Mouse (Mus musculus) gastrocnemius, adult 2 months (tissue): ENCODE data around the gene Rtraf. TPM values are rescaled to one million over a fixed set of nuclear protein-coding genes. Genes with fewer than 3 reads are reported as not detected.
A peak's percentile ranks its signal among the peaks of the same experiment; 100 is the strongest.

ENCODE experiments used
- DNase-seq: peaks from one replicate; pipeline ENCODE4 v3.0.0; 2022
- H3K27ac ChIP-seq: fragments of 200-600 bp; 2 replicates; pipeline ENCODE4 v1.8.1; 2022; ENCODE audit warnings: mild to moderate bottlenecking
- H3K4me3 ChIP-seq: fragments of 200-600 bp; 2 replicates; pipeline ENCODE4 v1.8.1; 2022; ENCODE audit warnings: mild to moderate bottlenecking, moderate library complexity
- CTCF ChIP-seq: fragments of 200-600 bp; IDR thresholded peaks from 2 replicates; pipeline ENCODE4 v1.8.1; 2022; ENCODE audit warnings: antibody characterized with exemption, mild to moderate bottlenecking, moderate library complexity
- intact Hi-C: fragments of 180-260 bp; cut with DNase I; formaldehyde crosslinking; loops from one replicate; pipeline ENCODE4 v1.15.1; 2025
- total RNA-seq, 2 experiments: library from RNA; stranded (reverse); gene quantifications; 2 replicates each; pipeline ENCODE4 v1.2.3; 2021

Rtraf gene
- total RNA-seq, 2 experiments from 2014 or later: 84.9 to 85.6 TPM

DNA sequence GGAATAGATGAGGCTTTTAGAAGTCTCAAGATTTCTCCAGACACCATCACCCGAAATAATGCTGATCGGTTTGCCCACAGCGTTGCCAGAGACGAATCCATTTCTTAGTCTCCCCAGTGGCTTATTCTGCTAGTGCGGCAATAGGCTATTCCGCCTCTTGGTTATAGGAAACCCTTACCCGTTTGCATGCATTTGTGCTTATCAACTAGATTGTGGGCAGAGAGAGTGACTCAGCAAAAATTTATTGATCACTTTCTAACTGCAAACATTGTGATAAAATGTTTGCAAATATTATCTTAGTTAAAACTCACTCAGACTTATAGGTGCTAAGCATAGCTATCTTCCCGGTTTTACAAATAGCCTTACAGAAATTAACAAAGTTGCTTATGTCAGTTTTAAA, 59.3 kb downstream of the Rtraf start:
- no peak overlapping the region for H3K4me3 ChIP-seq
- intact Hi-C loops: no loop called here
- TF ChIP-seq CTCF: no peak
- no peak overlapping the region for H3K27ac ChIP-seq
- DNase-seq: no peak

GRCm38 (mm10) chr14:19763527-19763926, 60.1 kb downstream of the Rtraf start:
- DNase-seq: no peak
- H3K27ac ChIP-seq: peak overlapping the region; percentile 9; the same call in 1 of the 2 replicates
- intact Hi-C loops: no loop called here
- H3K4me3 ChIP-seq: no peak overlapping the region
- TF ChIP-seq CTCF: no peak

GRCm38 (mm10) chr14:19762014-19762413, 61.6 kb downstream of the Rtraf start:
- TF ChIP-seq CTCF: no peak
- intact Hi-C loops: no loop called here
- no peak overlapping the region for H3K27ac ChIP-seq
- no peak overlapping the region for H3K4me3 ChIP-seq
- no peak for DNase-seq

Other genes with a start within 250 kb of the Rtraf start
- under 1 TPM in 1 of 2 experiments, not detected in 1; 0.64 TPM for gene Gm2237, start 238.7 kb downstream of the Rtraf start, total RNA-seq
- gene Gm5458, start 221.2 kb downstream of the Rtraf start, total RNA-seq: not detected
- gene Nid2, start 72.6 kb downstream of the Rtraf start, total RNA-seq: 1 to 10 TPM; 6.5 to 7.6 TPM
- gene Gng2, start 153.8 kb upstream of the Rtraf start, total RNA-seq: 1 to 10 TPM; 3.1 to 4.0 TPM